Mouse (Mus musculus) lung, postnatal 14 days (tissue): Measurements from ENCODE around the gene Dgcr6.
"Not testable (repeated sequence)": the region's sequence is repeated elsewhere in the genome, so short reads cannot be mapped to it uniquely, and the experiment has no call there.

Source experiments
- DNase-seq: peaks from one replicate; pipeline ENCODE4 v3.0.0; 2021

The Dgcr6 gene

GRCm38 (mm10) chr16:18052731-18053202 is at the start of gene Dgcr6:
Dgcr6 (plus strand) TSS chr16:18052860.
- DNase-seq, result peak; percentile 81

GRCm38 (mm10) chr16:18004589-18004988 is 48.1 kb upstream of the Dgcr6 start:
- no peak for DNase-seq

GRCm38 (mm10) chr16:18007083-18007482 is 45.6 kb upstream of the Dgcr6 start:
- no peak for DNase-seq

- DNase-seq, result no peak
Observed at GRCm38 (mm10) chr16:18011101-18011500, 41.6 kb upstream of the Dgcr6 start.

- DNase-seq, result not testable (repeated sequence)
Observed at GRCm38 (mm10) chr16:18016482-18016881, 36.2 kb upstream of the Dgcr6 start.

GRCm38 (mm10) chr16:18022780-18023557 is 29.7 kb upstream of the Dgcr6 start:
- no peak for DNase-seq

GRCm38 (mm10) chr16:18027371-18027770 is 25.3 kb upstream of the Dgcr6 start:
- DNase-seq, result no peak

GRCm38 (mm10) chr16:18031752-18032151 is 20.9 kb upstream of the Dgcr6 start:
- DNase-seq, result peak; percentile 24

- DNase-seq, result no peak
Observed at GRCm38 (mm10) chr16:18033289-18033688, 19.4 kb upstream of the Dgcr6 start.

GRCm38 (mm10) chr16:18034286-18034685 is 18.4 kb upstream of the Dgcr6 start:
- DNase-seq, result no peak

GRCm38 (mm10) chr16:18036425-18036955 is 16.2 kb upstream of the Dgcr6 start:
- DNase-seq, result peak; percentile 66

GRCm38 (mm10) chr16:18037025-18037424 is 15.6 kb upstream of the Dgcr6 start:
- no peak for DNase-seq

GRCm38 (mm10) chr16:18044991-18045390 is 7.7 kb upstream of the Dgcr6 start:
- no peak for DNase-seq

GRCm38 (mm10) chr16:18047660-18048059 is 5.0 kb upstream of the Dgcr6 start:
- DNase-seq, result peak; percentile 57

GRCm38 (mm10) chr16:18048071-18048470 is 4.6 kb upstream of the Dgcr6 start:
- DNase-seq, result no peak

- DNase-seq, result no peak
Observed at GRCm38 (mm10) chr16:18052322-18052721, 338 bp upstream of the Dgcr6 start.

GRCm38 (mm10) chr16:18056215-18056614 is 3.6 kb downstream of the Dgcr6 start:
- no peak for DNase-seq

GRCm38 (mm10) chr16:18058331-18058731 is 5.7 kb downstream of the Dgcr6 start:
- no peak for DNase-seq

GRCm38 (mm10) chr16:18059243-18059642 is 6.6 kb downstream of the Dgcr6 start:
- no peak for DNase-seq

- DNase-seq, result no peak
Observed at GRCm38 (mm10) chr16:18061201-18061600, 8.5 kb downstream of the Dgcr6 start.

GRCm38 (mm10) chr16:18066060-18067009 is 13.7 kb downstream of the Dgcr6 start:
- peak; percentile 96 for DNase-seq

GRCm38 (mm10) chr16:18068653-18069376 is 16.2 kb downstream of the Dgcr6 start:
- no peak for DNase-seq

GRCm38 (mm10) chr16:18070798-18071197 is 18.1 kb downstream of the Dgcr6 start:
- DNase-seq, result no peak
